Mouse (Mus musculus): Measurements from ENCODE around the gene Mindy1.
"Not testable (repeated sequence)": the region's sequence is repeated elsewhere in the genome, so short reads cannot be mapped to it uniquely, and the experiment has no call there.

Gene Mindy1

GRCm38 (mm10) chr3:95319701-95320625 lies 38.8 kb downstream of the Mindy1 start:
- no peak for DNase-seq (ENCODE audit: low spot score)

GRCm38 (mm10) chr3:95323429-95323828 lies 42.3 kb downstream of the Mindy1 start:
- no peak for DNase-seq (ENCODE audit: low spot score)

DNA sequence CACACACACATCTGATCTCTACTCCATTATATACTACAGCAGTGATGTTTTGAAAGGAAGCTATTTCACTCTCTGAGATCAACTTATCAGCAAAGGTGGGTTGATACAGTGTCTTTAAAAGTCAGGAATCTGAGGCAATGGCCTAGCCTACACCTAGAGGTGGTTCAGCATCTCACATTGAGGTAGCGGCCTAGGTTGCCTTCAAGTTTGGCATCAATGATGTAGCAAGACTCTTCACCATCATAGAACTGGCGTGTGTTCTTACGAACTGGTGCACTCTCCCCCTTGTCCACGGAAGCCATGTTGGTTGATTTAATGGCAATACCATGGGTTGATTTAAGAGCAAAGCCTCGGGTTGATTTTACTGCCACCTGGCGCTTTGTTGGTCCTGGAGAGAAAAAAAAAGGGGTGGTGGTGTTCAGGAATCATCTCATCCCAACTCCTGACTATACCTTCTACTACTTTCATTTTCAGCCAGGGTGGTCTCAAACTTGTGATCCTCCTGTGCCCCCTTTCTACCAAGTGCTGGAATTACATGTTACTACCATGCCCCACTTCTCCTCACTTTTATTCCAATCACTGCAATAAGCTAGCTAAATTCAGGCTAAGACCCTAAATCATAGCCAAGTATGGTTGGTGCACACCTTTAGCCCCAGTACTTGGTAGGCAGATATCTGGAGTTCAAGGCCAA lies 43.5 kb downstream of the Mindy1 start:
- no peak for DNase-seq (ENCODE audit: low spot score)

- no peak for DNase-seq (ENCODE audit: low spot score)
Measured at GRCm38 (mm10) chr3:95328803-95329404, 47.8 kb downstream of the Mindy1 start.

DNA sequence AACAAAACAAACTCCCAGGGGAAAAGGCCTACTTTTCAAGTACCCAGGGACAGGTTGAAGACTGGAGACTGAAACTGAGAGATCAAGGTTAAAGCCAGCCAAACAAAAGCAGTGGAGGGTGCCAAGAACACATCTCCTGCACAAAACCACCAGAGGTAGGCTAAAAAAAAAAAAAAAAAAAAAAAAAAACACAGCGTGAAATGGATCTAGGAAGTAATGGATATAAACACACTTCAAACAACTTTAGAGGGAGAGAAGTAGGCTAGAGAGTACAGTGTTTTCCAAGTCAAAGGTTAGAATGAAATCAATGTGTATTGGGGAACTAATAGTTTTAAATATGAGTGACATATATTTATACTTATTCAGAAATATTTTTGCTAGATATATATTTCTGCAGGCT lies 50.4 kb downstream of the Mindy1 start:
- DNase-seq (ENCODE audit: low spot score), result no peak

GRCm38 (mm10) chr3:95337345-95337744 lies 56.2 kb downstream of the Mindy1 start:
- DNase-seq (ENCODE audit: low spot score), result no peak

DNA sequence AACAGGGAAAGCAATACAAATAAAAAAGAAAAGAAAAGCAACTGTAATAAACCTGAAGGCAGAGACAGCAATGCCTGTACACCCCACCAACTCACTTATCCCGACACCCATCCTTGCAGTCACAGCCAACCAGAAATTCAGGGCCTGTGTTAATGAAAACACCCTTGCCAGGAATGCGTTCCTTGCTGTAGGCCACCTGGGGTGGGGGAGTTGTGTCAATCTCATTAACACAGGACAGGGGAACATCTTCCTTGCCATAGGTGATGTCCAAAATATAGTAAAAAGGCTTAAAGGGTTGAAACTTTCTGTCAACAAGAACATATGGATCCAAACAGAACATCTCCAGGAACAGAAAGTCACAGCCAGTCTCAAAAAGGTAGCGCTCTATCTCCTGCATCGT lies 57.1 kb downstream of the Mindy1 start:
- DNase-seq (ENCODE audit: low spot score), result no peak

- DNase-seq (ENCODE audit: low spot score), result not testable (repeated sequence)
Measured at GRCm38 (mm10) chr3:95343356-95344000, 62.3 kb downstream of the Mindy1 start.
